Comparison of ENCODE assay signal across 1 mouse cellular context in the genomic region with DNA sequence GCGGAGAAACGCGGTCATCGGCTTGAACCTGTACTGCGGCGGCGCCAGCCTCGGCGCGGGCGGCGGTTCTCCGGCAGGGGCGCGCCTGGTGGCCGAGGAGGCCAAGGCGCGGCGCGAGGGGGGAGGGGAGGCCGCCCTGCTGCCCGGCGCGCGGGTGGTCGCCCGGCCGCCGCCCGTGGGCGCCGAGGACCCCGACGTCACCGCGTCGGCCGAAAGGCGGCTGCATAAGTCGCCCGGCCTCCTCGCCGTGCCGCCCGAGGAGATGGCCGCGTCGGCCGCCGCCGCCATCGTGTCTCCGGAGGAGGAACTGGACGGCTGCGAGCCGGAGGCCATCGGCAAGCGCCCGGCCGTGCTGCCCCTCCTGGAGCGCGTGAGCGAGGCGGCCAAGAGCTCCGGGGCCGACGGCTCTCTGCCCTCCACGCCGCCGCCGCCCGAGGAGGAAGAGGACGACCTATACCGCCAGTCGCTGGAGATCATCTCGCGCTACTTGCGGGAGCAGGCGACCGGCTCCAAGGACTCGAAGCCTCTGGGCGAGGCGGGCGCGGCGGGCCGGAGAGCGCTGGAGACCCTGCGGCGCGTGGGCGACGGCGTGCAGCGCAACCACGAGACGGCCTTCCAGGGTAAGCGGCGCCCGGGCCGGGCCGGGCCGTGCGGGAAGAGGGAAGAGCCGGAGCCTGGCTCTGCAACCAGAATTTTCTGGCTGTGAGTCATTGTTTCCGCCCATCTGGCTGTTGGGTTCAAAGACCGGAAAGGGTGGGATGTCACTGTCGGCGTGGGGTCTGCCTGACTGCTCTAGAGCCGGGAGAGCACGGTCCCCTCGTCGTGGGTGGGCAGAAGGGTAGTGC.
TF ChIP-seq lines count a peak whose summit lies in the region.

No protein-coding gene starts in this region.

TF ChIP-seq in C2C12, 6 proteins besides CTCF, POLR2A, EP300 and RAD21:
- no peak for TF ChIP-seq MYOG (IDR thresholded peaks at IDR 0.05; ENCODE audit: control insufficient read depth, extremely low read depth, insufficient read length)
- no peak for TF ChIP-seq FOSL1 (IDR thresholded peaks at IDR 0.05; ENCODE audit: insufficient read depth, low read length, poor library complexity, severe bottlenecking)
- no peak for TF ChIP-seq USF1 (IDR thresholded peaks at IDR 0.05; ENCODE audit: low read depth)
- no peak for TF ChIP-seq MAX (IDR thresholded peaks at IDR 0.05)
- no peak for TF ChIP-seq CEBPB (IDR thresholded peaks at IDR 0.05; ENCODE audit: low read depth)
- no peak for TF ChIP-seq MYOD1 (IDR thresholded peaks at IDR 0.05; ENCODE audit: control insufficient read depth, insufficient read length, low read depth)
TF ChIP-seq in C2C12: peak in this region for 0.
